Mouse (Mus musculus) hindbrain, embryonic 10.5 days (tissue): Measurements from ENCODE around the gene Apoc4. TPM values are rescaled to one million over a fixed set of nuclear protein-coding genes. Genes with fewer than 3 reads are reported as not detected.

ENCODE experiments used
- DNase-seq: peaks from one replicate; pipeline ENCODE4 v3.0.0-alpha.2; 2017; ENCODE audit warnings: low spot score
- H3K27ac ChIP-seq: fragments of 300-500 bp; sonication (generic); 2 replicates; pipeline ENCODE4 v1.5.1; 2016; ENCODE audit warnings: mild to moderate bottlenecking, moderate library complexity
- H3K27me3 ChIP-seq: fragments of 300-500 bp; sonication (generic); 2 replicates; pipeline ENCODE4 v1.6.1; 2016; ENCODE audit warnings: mild to moderate bottlenecking; ENCODE audit not compliant: poor library complexity, insufficient read depth, severe bottlenecking
- H3K36me3 ChIP-seq: fragments of 300-500 bp; sonication (generic); 2 replicates; pipeline ENCODE4 v1.6.1; 2016; ENCODE audit warnings: mild to moderate bottlenecking, moderate library complexity
- H3K4me1 ChIP-seq: fragments of 300-500 bp; sonication (generic); replicated peaks from 2 replicates; pipeline ENCODE4 v1.6.1; 2016; ENCODE audit warnings: mild to moderate bottlenecking
- H3K4me3 ChIP-seq: fragments of 300-500 bp; sonication (generic); 2 replicates; pipeline ENCODE4 v1.5.1; 2016; ENCODE audit warnings: mild to moderate bottlenecking, moderate library complexity
- H3K9me3 ChIP-seq: fragments of 300-500 bp; sonication (generic); 2 replicates; pipeline ENCODE4 v1.6.1; 2016; ENCODE audit warnings: mild to moderate bottlenecking, moderate library complexity
- WGBS: fragments of 180-500 bp; shearing (Covaris S2); methylation state at CpG from one replicate; pipeline ENCODE4 v1.1.7; 2016; 5-methylcytosine and 5-hydroxymethylcytosine counted together
- polyA plus RNA-seq: library from polyadenylated mRNA; unstranded; fragments of >200 nt; fragmentation: Nextera tagmentation; extraction: Ambion mirVana; gene quantifications from 2 replicates; pipeline ENCODE4 v1.2.1, GENCODE M21; 2016

Gene Apoc4
- polyA plus RNA-seq, 1 experiment from 2014 or later, result not detected

GRCm38 (mm10) chr7:19664955-19665841 lies 16.1 kb downstream of the Apoc4 start, which contains the start of gene Clptm1:
Gene Clptm1 (minus strand): TSS chr7:19665033.
- H3K27me3 ChIP-seq, result no peaks in the 10 kb centered on the region
- H3K9me3 ChIP-seq, result no peaks in the 10 kb centered on the region
- DNase-seq, result peak; percentile 97
- H3K36me3 ChIP-seq, result peaks cover 27% of the 10 kb centered on the region
- peak within 1 kb of the TSS; percentile 95 for H3K27ac ChIP-seq
- WGBS, result under 1% methylated on average over 63 of the region's 63 CpGs
- peak within 1 kb of the TSS; percentile 84 for H3K4me3 ChIP-seq
- peaks cover 31% of the 10 kb centered on the region for H3K4me1 ChIP-seq

DNA sequence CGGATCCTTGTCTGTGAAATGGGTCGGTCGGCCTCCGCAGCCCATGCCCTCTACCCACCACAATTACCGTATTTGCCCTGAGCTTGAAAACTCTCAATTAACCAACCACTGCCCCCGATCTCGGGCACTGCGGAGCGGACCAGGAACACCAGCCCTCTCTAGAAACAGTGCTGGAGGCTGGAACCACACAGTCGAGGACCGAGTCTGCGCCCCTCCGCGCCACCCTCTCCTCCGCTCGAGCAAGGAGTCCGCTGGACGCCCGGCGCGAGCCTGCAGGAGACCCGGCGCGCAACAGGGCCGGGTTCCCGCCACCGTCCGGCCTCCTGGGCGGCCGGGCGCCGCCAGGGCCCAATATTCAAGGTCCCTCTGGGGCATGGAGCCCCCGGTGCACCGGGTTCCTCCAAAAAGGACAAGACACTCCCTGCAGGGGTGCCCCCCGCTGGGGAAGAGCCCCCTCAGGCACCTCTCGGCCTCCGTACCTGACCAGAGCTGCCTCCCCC lies 16.8 kb downstream of the Apoc4 start:
- Histone ChIP-seq H3K36me3 (peaks cover 34% of the 10 kb centered on the region), H3K9me3 (no peaks in the 10 kb centered on the region), H3K4me3 (peak overlapping the region; percentile 84), H3K27me3 (no peaks in the 10 kb centered on the region), H3K4me1 (peaks cover 31% of the 10 kb centered on the region), H3K27ac (peak overlapping the region; percentile 95)
- WGBS, result 2% methylated on average over 37 of the region's 37 CpGs
- no peak for DNase-seq

GRCm38 (mm10) chr7:19663940-19664339 lies 17.3 kb downstream of the Apoc4 start:
- WGBS, result 22% methylated on average over 8 of the region's 8 CpGs
- Histone ChIP-seq H3K27ac (peak overlapping the region; percentile 95), H3K36me3 (peaks cover 36% of the 10 kb centered on the region), H3K4me3 (peak overlapping the region; percentile 84), H3K9me3 (no peaks in the 10 kb centered on the region), H3K4me1 (peaks cover 26% of the 10 kb centered on the region), H3K27me3 (no peaks in the 10 kb centered on the region)
- no peak for DNase-seq

- WGBS, result 96% methylated on average over 2 of the region's 2 CpGs
- Histone ChIP-seq H3K9me3 (no peaks in the 10 kb centered on the region), H3K4me3 (no peak overlapping the region), H3K36me3 (peaks cover 93% of the 10 kb centered on the region), H3K4me1 (no peaks in the 10 kb centered on the region), H3K27ac (no peak overlapping the region), H3K27me3 (no peaks in the 10 kb centered on the region)
- DNase-seq, result no peak
Observed at GRCm38 (mm10) chr7:19652614-19653013, 28.7 kb downstream of the Apoc4 start.

DNA sequence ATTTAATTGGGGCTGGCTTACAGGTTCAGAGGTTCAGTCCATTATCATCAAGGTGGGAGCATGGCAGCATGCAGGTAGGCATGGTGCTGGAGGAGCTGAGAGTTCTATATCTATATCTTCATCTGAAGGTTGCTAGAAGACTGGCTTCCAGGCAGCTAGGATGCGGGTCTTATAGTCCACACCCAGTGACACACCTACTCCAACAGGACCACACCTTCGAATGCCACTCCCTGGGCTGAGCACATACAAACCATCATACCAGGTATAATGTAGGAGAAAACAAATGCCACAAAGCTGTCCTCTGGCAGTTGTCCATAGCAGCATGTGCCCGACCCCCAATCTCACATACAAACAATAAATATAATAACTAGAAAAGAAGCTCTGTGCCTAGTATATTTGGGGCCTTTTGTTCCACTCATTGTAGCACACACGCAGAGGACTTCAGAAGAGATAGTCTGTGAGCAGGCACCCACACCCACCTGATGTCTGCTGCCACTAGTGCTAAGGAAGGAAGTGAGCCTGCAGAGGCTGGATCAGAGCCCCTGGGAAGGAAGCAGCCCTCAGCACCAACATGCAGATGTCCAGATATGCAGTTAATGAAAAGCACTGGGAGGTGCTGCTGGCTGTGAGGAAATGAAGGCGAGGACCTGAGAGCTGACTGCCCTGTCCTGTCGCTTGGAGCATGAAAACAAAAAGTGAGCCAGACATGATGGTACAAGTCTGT lies 30.1 kb downstream of the Apoc4 start:
- no peaks in the 10 kb centered on the region for H3K9me3 ChIP-seq
- DNase-seq, result no peak
- H3K36me3 ChIP-seq, result peaks cover 96% of the 10 kb centered on the region
- H3K27me3 ChIP-seq, result no peaks in the 10 kb centered on the region
- 91% methylated on average over 6 of the region's 6 CpGs for WGBS
- H3K27ac ChIP-seq, result no peak overlapping the region
- H3K4me3 ChIP-seq, result no peak overlapping the region
- H3K4me1 ChIP-seq, result no peaks in the 10 kb centered on the region

DNA sequence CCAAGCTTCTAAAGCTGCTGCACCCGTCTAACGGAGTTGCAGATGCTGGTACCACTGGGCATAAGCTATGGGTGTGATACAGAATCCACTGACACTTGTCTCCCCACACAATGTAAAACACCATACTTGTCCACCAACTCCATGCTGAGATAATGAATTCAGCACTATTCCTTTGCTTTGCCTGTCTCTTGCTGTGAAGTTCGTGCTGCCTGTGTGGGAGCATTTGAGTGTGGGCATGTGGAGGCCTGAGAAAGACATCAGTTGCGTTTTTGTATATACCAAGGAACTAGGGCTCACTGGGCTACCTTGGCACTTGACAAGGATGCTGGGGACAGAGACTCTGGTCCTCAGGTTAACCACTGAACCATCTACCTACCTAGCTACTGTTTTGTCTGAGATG lies 40.1 kb downstream of the Apoc4 start:
- H3K4me1 ChIP-seq, result no peaks in the 10 kb centered on the region
- H3K27me3 ChIP-seq, result no peaks in the 10 kb centered on the region
- H3K9me3 ChIP-seq, result no peaks in the 10 kb centered on the region
- no peak overlapping the region for H3K27ac ChIP-seq
- peaks cover 100% of the 10 kb centered on the region for H3K36me3 ChIP-seq
- 91% methylated on average over 4 of the region's 4 CpGs for WGBS
- no peak overlapping the region for H3K4me3 ChIP-seq
- no peak for DNase-seq

GRCm38 (mm10) chr7:19635074-19635827 lies 46.0 kb downstream of the Apoc4 start:
- Histone ChIP-seq H3K27ac (no peak overlapping the region), H3K4me3 (no peak overlapping the region), H3K27me3 (no peaks in the 10 kb centered on the region), H3K4me1 (no peaks in the 10 kb centered on the region), H3K9me3 (no peaks in the 10 kb centered on the region), H3K36me3 (peaks cover 86% of the 10 kb centered on the region)
- 91% methylated on average over 11 of the region's 11 CpGs for WGBS
- no peak for DNase-seq

- H3K4me3 ChIP-seq, result no peak overlapping the region
- DNase-seq, result no peak
- peaks cover 3% of the 10 kb centered on the region; the same call in 1 of the 2 replicates for H3K4me1 ChIP-seq
- H3K27me3 ChIP-seq, result no peaks in the 10 kb centered on the region
- WGBS, result 95% methylated on average over 2 of the region's 2 CpGs
- no peak overlapping the region for H3K27ac ChIP-seq
- H3K36me3 ChIP-seq, result peaks cover 80% of the 10 kb centered on the region
- H3K9me3 ChIP-seq, result no peaks in the 10 kb centered on the region
Observed at GRCm38 (mm10) chr7:19634591-19634990, 46.7 kb downstream of the Apoc4 start.

DNA sequence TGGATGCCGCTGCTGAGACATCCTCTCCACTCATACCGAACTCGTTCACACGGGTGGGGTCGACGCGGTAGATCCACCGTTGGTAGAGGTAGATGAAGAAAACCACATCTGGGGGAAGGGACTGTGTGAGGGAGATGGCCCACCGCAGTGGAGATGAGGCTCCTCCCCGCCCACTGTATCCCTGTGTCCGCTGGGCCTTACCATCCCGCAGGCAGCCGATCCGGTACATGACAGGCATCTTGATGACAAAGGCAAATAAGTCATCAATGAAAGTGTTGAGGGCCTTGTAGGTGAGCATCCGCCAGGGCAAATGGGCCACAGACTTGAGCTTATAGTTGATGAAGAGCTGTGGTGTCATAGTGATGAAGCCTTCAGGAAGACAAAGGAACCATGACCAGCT lies 47.4 kb downstream of the Apoc4 start:
- 96% methylated on average over 15 of the region's 15 CpGs for WGBS
- no peak for DNase-seq
- H3K36me3 ChIP-seq, result peaks cover 72% of the 10 kb centered on the region
- no peaks in the 10 kb centered on the region for H3K27me3 ChIP-seq
- peaks cover 10% of the 10 kb centered on the region; the same call in 1 of the 2 replicates for H3K4me1 ChIP-seq
- no peaks in the 10 kb centered on the region for H3K9me3 ChIP-seq
- H3K27ac ChIP-seq, result no peak overlapping the region
- H3K4me3 ChIP-seq, result no peak overlapping the region

DNA sequence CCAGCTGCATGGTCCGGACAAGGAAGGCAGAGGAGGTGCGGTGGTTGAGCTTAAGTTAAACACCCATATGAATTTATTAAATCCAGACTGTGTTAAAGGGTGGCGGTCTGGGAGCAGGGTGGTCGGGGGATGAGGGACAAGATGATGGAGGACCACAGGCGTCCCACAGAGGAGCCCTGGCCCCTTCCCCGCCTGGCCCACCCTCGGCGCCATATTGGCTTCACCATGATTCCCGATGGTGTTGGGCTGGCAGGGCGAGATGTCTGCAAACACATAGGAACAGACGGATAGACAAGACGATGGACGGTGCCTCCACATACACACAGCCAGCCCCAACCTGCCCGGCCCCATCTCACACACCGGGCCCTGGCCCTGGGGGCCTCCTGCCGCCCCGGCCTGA lies 48.1 kb downstream of the Apoc4 start:
- Histone ChIP-seq H3K36me3 (peaks cover 66% of the 10 kb centered on the region), H3K9me3 (0 out of 2 replicates have a peak, but pooled peaks cover 5% of the 10 kb centered on the region), H3K4me3 (no peak overlapping the region), H3K4me1 (peaks cover 16% of the 10 kb centered on the region; the same call in 1 of the 2 replicates), H3K27me3 (no peaks in the 10 kb centered on the region), H3K27ac (no peak overlapping the region)
- 94% methylated on average over 17 of the region's 17 CpGs for WGBS
- no peak for DNase-seq

DNA sequence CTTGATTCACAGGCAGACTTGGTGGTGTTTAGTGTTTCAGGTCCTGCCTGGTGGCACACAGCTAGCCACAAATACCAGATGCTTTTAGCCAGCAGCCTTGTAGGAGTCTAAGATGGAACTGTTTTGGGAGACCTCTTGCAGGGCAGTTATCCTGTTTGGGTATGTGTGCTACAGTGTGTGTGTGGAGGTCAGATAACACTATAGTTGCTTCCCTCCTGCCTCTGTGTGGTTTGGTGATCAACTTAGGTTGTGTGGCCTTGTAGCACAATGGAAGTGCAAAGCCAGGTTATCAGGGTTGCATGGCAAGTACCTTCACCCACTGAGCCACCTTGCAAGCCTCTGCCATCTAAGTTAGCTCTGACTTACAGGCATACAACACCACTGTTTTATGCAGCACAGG lies 48.6 kb downstream of the Apoc4 start:
- Histone ChIP-seq H3K4me3 (no peak overlapping the region), H3K27me3 (no peaks in the 10 kb centered on the region), H3K4me1 (peaks cover 20% of the 10 kb centered on the region; the same call in 1 of the 2 replicates), H3K27ac (no peak overlapping the region), H3K36me3 (peaks cover 61% of the 10 kb centered on the region), H3K9me3 (0 out of 2 replicates have a peak, but pooled peaks cover 5% of the 10 kb centered on the region)
- DNase-seq, result no peak

DNA sequence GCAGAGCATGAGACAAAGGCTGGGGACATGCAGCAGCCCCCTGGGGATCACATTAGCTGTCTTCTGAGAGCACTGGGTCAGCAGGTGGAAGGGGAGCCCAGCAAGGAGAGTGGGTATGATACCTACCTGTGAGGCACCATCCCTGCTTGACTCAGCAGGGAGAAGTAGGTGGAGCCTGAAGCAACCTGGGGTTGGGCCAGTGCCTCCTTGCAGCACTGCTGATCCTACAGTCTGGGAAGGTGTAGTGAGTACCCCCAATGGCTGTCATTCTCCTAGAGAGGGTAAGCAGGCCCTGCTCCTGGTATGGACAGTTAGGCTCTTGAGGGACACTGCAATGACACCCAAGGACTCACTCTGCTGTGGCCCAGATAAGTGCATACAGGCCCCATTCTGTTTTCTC lies 49.0 kb downstream of the Apoc4 start:
- H3K9me3 ChIP-seq, result 0 out of 2 replicates have a peak, but pooled peaks cover 5% of the 10 kb centered on the region
- H3K27me3 ChIP-seq, result no peaks in the 10 kb centered on the region
- peaks cover 56% of the 10 kb centered on the region for H3K36me3 ChIP-seq
- H3K4me3 ChIP-seq, result no peak overlapping the region
- H3K27ac ChIP-seq, result no peak overlapping the region
- H3K4me1 ChIP-seq, result peaks cover 22% of the 10 kb centered on the region; the same call in 1 of the 2 replicates
- no peak for DNase-seq
